Mouse (Mus musculus) A20 (cell line): Measurements from ENCODE around the gene Themis2.
A peak's percentile ranks its signal among the peaks of the same experiment; 100 is the strongest.
"Not testable (repeated sequence)": the region's sequence is repeated elsewhere in the genome, so short reads cannot be mapped to it uniquely, and the experiment has no call there.

Source experiments
- DNase-seq: peaks from one replicate; pipeline ENCODE4 v3.0.0-alpha.2; 2011; ENCODE audit warnings: low read depth, low spot score

Themis2 gene

DNA sequence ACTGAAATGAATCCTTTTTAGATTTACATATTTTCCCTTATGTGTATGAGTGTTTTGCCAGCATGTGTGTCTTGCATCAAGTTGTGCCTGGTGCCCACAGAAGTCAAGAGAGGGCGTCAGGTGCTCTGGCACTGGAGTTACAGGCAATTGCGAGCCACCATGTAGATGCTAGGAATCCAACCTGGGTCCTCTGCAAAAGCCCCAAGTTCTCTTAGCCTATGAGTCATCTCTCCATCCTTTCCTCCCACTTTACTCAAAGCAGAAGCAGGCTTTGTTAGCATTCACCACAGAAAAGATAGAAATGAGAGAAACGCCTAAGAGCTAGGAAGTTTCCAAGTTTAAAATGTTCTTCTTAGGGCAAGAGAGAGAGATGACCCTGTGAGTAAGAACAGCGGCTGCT, 3.7 kb upstream of the Themis2 start:
- DNase-seq, result no peak

DNA sequence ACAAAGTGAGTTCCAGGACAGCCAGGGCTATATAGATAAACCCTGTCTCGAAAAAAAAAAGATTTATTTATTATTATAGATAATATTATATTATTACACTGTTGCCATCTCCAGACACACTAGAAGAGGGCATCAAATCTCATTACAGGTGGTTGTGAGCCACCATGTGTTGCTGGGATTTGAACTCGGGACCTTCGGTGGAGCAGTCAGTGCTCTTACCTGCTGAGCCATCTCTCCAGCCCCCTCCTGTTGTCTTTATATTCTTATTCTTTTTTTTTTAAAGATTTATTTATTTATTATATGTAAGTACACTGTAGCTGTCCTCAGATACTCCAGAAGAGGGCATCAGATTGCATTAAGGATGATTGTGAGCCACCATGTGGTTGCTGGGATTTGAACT, 2.5 kb upstream of the Themis2 start:
- not testable (repeated sequence) for DNase-seq

DNA sequence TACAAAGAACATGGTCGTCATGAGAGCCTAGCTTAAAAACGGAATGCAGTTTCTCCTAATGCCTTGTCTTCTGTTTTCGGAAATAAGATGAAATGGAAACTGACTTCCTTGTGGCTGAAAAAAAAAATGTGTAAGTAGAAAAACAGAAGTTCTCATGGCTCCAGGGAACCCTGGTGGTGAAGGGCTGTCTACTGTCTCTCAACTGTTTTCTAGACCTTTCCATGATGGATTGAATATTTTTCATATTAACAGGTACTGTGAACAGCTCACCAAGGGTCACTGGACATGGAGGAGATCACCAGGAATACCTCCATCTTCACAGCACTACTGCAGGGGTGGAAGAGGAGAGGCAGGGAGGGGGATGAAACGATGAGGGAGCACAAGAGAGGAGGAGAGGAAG, 1.8 kb upstream of the Themis2 start:
- DNase-seq, result no peak

DNA sequence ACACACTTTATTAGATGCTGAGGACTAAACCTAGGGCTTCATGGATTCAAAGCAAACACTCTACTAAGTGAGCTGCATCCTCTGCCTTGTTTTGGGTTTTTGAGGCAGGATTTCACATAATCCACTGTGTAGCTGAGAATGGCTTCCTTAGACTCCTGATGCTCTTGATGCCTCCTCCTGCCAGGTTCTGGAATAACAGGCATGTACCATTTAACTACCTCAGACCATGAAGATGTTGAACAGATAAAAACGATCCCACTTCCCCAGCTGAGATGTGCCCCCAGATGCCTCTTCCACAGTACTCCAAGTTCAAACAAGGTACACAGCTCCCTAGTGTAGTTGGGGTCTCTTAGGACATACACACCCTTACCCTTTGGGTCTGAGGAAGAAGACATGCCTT, 1.3 kb upstream of the Themis2 start:
- no peak for DNase-seq

DNA sequence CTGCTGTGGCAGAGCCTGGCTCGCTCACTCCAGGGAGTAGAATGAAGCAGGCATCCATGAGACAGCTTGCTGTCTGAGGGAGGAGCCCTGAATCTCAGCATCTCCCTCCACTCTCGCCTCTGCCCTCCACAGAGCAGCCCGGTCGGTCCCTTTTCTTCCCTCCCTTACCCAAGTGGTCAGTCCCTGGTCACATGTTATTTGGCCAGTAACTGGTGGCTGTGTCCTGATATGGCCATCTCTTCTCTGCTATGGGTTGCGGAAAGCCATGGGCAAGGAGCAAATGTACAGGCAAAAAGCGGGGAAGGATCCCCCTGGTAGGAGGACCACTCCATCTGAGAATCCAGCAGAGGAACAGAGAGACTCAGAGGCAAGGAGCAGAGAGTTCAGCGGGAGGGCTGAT, 1.0 kb downstream of the Themis2 start:
- no peak for DNase-seq

DNA sequence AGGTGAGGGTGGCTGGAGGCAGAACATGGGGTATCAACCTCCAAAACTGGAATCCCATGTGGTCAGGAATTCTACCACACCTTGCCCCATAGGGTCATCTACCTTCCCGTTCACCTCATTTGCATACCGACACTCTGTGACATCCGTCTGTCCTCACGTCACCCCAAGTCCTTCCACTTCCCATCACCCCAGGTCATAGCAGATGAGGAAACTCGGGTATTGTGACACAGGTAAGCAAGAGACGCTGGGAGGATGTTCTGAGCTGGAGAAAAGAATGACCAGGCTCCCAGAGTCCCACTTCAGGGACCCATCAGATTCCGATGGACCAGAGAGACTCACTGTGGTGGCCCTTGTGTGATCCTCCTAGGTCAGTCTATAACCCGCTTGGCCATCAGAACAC, 1.4 kb downstream of the Themis2 start:
- peak; percentile 64 for DNase-seq

DNA sequence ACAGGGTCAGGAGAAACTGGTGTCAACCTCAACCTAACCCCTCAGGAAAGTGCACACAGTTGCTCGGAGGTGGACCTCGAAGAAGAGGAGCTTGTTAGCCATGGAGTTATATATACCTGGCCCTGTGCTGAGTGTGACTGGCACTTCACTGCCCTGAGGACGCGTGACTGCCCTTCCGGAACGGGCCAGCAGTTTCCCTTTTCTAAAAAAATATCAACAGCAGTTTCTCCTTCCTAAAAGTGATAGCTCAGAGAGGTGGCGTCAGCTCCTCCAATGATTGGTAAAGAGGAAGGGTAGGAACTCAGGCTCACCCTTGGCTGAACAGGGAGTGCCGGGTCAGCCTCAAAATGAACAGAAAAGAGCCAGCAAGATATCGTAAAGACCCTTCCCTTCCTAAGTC, 2.2 kb downstream of the Themis2 start:
- peak; percentile 80 for DNase-seq

DNA sequence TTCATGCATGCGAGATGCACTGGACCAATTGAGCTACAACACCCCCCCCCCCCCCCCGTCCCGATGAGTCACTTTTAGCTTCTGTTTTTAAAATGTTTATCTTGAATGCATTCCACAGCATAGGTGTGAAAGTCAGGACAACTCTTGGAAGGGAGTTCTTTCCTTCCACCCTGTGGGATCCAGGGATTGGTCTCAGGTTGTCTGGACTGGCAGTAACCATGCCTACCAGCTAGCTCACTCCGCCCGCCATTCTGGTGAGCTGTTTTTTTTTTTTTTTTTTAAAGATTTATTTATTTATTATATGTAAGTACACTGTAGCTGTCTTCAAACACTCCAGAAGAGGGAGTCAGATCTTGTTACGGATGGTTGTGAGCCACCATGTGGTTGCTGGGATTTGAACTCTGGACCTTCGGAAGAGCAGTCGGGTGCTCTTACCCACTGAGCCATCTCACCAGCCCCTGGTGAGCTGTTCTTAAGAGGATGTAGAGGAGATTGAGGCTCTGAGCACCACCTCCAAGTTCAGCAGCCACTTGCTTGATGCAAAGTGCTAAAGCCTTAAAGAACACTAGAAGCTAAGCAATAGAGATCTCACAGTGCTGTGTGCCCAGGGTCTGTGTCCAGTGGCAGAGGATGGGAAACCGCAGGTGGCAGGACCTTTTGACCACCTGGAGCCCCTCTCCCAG, 2.7 kb downstream of the Themis2 start:
- not testable (repeated sequence) for DNase-seq

DNA sequence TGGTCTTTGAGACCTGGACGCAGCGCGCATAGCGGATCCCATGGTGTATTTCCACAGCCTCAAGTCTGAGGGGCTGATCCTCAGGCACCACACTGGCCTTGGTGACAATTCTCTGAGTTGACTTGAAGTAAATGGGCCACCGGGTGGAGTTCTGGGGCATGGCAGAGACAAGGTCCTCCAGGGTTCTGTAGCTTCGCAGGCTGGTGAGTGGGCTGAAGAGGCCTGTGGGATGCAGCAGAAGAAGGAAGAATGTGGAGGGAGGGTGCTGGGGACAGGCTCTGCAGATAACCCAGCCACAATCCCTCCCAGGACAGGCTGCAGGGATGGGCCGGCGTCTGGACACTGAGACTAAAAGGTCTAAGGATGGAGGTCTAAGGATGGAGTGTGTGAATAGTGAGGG, 6.5 kb downstream of the Themis2 start:
- DNase-seq, result no peak

DNA sequence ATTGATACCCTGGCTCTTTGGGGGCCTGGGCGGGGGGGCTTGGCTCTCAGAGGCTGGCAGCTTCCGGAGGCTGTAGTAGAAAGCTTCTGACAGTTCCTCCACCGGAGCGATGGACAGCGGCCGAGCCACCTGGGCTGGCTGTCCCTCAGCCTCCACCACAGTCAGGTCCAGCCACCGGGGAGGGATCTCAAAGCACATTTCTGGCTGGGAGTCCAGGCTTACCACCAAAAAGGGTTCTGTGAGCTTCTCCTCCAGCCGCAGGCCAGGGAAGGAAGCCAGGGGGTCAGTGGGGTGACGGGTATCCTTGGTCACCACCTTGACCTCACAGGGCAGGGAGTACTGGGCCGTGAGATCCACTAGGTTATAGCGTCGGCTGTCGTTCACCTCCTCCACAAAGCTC, 11.0 kb downstream of the Themis2 start:
- DNase-seq, result no peak

DNA sequence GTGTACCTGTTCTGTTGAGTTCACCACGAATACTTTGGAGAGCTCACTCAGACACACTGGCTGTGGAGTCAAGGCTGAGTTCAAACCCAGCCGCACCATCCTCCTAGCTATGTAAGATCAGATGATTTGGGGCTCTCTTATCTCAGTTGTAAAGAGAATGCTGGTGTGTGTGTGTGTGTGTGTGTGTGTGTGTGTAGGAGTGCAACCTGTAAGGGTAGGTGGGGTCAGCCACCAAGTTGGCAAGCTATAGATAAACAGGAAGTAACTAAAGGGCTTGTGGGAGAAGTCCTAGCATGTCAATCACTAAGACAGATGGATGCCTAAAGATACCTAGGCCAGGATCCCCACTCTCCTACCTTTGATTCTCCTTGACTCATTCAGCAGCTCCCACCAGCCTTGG, 12.5 kb downstream of the Themis2 start:
- DNase-seq, result no peak

DNA sequence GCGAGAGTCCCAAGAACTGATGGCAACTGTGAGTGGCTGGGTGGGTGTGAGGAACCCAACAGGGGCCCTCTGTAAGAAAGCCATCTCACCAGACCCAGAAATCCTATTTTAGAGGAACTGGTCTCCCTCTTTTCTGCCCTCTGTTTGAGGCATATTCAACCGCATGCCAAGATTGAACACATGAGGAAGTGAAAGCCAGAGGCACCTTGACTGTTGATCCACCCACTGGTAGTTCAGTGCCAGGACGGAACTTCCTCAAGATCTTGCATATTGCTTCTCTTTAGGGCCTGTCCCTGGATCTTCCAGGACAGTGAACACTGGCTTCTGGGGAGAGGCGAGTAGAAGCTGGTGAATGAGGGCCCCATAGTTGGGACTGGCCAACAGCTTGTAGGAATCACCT, 15.9 kb downstream of the Themis2 start:
- DNase-seq, result peak; percentile 78

DNA sequence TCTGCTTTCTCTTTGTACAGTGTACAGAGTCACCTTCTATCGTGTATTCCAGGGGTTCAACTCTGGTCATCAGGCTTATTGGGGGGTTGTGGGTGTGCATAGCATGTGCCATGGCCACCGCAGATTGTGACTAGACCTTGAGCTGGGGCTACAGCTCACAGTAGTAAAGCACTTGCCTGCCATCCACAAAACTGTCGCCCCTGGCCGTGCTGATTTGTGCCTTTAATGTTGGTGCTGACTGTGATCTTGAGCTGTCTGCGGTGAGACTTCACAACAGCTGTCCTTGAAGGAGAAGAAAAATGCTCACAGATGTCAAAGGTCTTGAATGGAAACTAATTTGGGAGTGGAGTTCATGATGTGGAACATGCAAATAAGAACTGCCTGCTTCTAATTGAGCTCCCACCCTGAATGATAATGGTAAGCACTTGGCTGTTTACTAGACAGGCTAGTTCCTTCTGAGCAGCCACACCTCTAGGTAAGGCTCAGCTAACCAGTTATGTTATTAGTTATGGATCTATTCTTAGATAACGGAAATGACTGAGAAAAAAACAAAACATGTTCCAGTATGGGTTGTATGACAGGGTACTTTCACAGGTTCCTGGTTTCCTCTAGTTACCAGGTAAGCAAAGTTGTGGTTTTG, 17.5 kb downstream of the Themis2 start:
- peak; percentile 89 for DNase-seq

DNA sequence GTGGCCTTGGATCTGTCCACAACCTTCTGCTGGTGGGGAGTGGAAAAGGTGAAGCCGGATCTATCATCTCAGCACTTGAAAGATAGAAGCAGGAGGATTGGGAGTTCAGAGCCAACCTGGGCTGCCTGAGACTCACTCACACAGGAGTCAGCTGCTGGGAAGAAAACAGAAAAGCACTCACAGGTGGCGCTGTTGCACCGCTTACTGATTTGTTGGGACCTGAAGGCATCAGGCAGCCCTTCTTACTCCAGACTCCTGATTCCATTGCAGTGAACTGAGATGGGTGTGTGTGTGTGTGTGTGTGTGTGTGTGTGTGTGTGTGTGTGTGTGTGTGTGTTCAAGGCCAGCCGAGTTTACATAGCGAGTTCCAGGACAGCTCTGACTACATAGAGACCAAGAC, 19.4 kb downstream of the Themis2 start:
- peak; percentile 76 for DNase-seq

DNA sequence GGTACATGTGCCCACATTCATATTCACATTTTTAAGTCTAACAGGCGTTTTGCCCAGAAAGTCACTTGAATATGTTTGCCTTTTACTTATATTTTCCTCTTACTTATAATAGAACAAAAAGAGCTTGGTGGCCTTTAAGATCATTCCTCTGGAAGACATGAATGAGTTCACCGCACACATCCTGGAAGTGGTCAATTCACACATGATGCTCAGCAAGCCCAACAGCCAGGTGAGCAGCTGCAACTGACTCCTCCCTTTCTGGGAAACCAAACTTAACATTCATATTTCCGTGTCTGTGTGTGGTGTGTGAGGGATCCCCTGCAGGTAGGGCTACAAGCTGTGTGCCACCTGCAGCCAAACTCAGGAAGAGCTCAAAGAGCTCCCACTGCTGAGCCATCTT, 21.3 kb downstream of the Themis2 start:
- DNase-seq, result no peak

DNA sequence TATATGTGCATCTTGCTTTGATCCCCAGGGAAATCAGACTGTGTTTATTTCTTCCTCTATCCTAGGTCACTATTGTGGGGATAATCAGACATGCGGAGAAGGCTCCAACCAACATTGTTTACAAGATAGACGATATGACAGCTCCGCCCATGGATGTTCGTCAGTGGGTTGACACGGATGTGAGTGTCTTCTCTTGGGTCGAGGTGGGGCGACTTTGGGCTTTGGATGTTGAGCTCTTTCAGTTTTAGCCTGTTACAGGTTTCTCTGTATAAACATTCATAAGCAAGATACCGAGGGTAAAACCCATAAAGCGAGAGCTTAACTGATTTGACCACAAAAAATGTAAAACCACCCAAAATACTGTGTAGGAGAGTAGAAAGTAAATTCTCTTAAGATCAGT, 24.4 kb downstream of the Themis2 start:
- no peak for DNase-seq

DNA sequence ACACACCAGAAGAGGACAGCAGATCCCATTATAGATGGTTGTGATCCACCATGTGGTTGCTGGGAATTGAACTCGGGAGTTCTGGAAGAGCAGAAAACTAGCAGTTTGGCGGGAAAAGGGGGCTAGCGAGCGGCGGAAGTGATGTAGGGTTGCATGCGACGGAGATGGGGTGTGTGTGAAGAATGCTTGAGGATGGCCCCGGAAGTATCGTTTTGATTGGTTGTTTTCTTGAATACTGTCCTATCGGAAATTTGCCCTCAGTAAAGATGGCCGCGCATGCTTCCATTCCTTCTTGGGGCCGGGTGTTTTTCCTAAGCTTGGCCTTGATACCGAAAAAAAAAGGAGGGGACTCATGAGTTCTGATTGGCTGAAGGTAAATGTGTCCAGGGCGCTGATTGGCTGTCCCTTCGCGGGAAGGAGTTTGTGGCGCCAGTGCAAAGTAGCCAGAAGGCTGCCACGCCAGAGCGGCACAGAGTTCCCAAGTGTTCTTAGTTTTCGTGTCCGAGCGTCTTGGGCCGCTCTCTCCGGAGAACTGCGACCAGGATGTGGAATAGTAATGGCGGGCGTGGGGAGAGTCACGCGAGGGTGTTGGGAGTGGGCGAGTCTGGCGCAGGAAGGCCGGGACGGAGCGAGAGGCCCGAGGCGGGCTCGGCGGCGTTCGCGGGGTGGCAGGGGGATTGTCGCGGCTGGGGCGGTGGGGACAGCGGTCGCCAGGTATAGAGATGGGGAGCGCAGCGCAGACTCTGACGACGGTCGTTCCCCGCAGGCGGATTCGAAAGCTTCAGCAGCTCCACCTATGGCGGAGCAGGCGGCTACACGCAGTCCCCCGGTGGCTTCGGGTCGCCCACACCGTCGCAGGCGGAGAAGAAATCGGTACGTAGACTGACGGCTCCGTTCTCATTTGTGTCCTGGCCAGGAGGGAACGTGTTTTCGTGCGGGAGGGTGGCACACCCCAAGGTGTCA, 28.0 kb downstream of the Themis2 start, which contains the start of gene Rpa2:
Rpa2 (plus strand) TSS at position 419 of the 963 bp plus-strand sequence.
- peak; percentile 100 for DNase-seq

DNA sequence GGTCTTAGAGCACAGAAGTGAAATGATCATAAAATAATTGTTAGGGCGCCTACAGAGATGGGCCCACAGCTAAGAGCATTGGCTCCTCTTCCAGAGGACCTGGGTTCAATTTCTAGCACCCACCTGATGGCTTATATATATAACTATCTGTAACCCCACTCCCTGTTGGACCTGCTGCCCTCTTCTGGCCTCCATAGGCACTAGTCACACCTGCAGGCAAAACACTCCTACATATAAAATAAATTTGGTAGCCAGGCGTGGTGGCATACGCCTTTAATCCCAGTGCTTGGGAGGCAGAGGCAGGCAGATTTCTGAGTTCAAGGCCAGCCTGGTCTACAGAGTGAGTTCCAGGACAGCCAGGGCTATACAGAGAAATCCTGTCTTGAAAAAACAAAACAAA, 33.1 kb downstream of the Themis2 start:
- DNase-seq, result not testable (repeated sequence)

DNA sequence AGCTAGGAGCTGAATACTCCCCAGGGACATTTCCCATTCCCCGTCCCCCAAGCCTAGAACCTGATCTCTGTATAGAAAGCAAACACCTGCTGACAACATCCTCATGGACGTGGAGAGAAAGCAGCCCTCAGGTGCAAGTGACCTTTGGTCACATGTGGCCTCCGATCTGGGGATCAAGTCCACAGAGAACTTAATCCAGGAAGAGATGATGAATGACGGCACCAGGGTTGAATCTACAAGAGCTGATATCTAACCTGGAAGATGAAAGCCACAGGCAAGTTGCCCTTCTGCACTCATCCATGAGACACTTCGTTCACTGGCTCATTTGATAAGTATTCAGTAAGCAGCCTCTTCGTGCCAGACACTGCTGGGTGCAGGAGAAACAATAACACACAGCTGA, 33.6 kb downstream of the Themis2 start:
- DNase-seq, result no peak

DNA sequence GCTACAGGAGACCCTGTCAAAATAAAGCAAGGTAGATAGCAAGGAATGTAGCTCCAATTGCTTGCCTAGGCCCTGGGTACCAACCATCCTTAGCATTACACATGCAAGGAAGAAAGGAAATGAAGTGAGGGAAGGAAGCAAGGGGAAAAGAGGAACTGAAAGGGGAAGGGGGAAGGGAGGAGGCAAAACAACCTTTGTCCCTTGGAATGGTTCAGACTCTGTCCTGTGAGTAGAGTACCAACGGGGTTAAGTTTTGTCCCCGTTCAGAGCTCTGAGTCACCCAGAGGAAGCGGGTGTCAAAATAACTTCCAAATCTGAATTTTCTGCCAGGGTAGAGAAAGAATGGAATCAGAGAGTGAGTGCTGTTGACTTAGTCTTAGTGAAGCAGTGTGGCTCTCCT, 35.9 kb downstream of the Themis2 start:
- peak; percentile 36 for DNase-seq

DNA sequence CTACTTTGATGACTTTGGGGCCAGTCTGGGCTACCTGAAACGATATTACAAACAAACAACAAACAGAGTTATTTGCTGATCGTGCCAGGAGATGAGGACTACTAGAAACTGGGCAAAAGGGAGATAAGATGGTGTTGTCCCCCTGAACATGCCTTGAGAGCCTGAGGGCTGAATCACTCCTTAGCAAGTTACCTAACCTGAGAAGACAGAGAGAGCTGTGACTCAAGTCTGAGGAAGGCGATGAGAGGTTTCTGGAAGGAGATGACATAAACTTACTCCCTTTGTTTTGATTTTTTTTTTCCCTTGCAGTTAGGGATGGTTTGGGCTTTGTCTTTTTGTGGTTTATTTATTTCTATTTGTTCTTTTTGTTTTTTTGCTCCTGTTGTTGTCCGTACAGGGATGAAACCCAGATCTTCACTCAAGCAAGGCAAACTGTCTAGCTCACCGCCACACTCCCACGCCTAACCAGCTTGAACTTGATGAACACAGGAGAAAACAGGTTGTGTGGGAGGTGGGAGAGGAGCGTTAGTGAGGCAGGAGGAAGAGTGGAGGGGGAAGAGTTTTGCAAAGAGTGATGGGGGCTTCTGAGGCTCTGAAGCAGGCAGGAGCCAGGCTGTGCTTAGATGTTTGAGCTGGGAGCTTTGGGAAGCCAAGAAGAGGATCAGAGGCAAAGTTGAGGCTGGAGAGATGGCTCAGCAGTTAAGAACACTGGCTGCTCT, 38.4 kb downstream of the Themis2 start:
- no peak for DNase-seq

DNA sequence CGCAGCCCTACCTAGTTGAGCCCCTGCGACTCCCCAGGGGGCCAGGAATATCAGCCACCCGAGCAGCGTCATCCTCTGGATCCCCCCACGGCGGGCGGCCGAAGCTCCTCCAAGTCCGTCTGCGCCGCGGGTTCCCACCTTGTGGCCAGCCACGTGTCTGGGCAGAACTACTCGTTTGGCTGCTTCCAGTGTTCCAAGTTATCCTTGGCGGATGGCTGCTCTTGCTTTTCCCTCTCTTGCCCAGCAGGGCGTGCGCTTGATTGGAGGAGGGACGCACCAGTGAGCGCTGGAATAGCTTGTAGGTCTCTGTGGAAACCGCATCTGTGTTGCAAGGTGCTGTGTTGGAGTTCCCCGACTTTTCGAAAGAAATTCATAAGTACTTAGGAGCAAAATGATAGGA, 39.2 kb downstream of the Themis2 start, which contains the start of gene Smpdl3b:
Smpdl3b (minus strand) TSS at position 279 of the 400 bp plus-strand sequence.
- DNase-seq, result peak; percentile 65
